In the genomic region with DNA sequence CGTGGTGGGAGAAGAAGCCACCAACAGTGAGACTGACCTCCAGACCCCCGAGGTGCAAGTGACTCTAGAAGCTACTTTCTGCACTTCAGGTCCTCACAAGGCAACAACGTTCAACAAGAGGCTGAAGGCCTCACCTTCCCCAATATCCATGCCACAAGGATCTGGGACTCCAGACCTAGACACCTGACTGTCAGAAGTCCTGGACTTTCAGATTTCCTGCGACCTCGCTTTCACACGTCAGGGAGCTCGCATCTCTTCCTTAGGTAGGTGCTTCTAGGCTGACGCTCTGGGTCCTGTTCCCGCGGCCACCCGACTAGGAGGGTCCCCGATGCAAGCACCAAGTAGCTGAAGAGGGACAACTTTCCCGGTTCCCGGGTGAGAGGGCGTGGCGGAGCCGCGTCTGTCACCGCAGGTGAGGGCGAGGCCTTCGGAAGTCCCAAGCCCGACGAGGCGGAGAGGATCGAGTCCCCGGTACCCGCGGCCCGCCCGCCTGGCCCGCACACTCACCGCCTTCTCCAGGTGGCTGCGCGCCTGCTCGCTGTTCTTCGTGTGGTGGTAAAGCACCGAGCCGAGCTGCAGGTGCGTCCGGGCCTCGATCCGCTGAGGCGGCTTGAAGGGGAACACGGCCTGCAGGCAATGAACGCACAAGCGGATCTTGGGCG, we compare ENCODE assay signal across 1 mouse cellular context.
TF ChIP-seq lines count a peak whose summit lies in the region.

No protein-coding gene starts in this region.

TF ChIP-seq in ES-E14, 5 proteins besides CTCF, POLR2A, EP300 and RAD21 (continued from another document):
- no peak for TF ChIP-seq MAFK (IDR thresholded peaks at IDR 0.05; ENCODE audit: insufficient read depth, low read depth, low read length)
